In genomic region chr19:18888491-18889116, GRCm38 (mm10) we compare ENCODE assay signal across 9 mouse cellular contexts.
A peak's percentile ranks its signal among the peaks of the same experiment; 100 is the strongest.
DNase-seq lines count a peak whose midpoint lies in the region; ATAC-seq lines count a peak whose summit lies in the region.
"Had no signal": no experiment of that assay in that cellular context is flagged by ENCODE, and none has a peak within 500 bp of the region (broad histone marks: within the 10 kb centered on the region; RNA-seq: fewer than 3 reads in every experiment).

No protein-coding gene starts in this region.

- DNase-seq in kidney, postnatal 4 days, result no peak
- peak; percentile 27 to 51 for DNase-seq in layer of hippocampus, postnatal 10 days (ENCODE audit: low spot score in 2 of 2)
- DNase-seq in natural killer cell, adult 2 months (ENCODE audit: low spot score in 2 of 2), result no peak
- no peak for DNase-seq in ovary, adult 18-20 months (ENCODE audit: low spot score)
- no peak for DNase-seq in urinary bladder, adult 2 months (ENCODE audit: low spot score)

- no peaks in the 10 kb centered on the region for H3K27me3 ChIP-seq in kidney, embryonic 16.5 days (ENCODE audit: insufficient read depth, low read length)
- no peaks in the 10 kb centered on the region for H3K27me3 ChIP-seq in forebrain, embryonic 12.5 days
- no peaks in the 10 kb centered on the region for H3K27me3 ChIP-seq in neural tube, embryonic 12.5 days (replicated peaks)

- H3K27ac ChIP-seq in kidney, embryonic 16.5 days (ENCODE audit: low read length), result no peak overlapping the region
- peak overlapping the region; percentile 72 for H3K27ac ChIP-seq in forebrain, embryonic 12.5 days
- H3K27ac ChIP-seq in neural tube, embryonic 12.5 days, result peak overlapping the region; percentile 32; the same call in 1 of the 2 replicates

- H3K4me1 ChIP-seq in kidney, embryonic 16.5 days (ENCODE audit: insufficient read depth, low read length), result 0 out of 2 replicates have a peak, but pooled peaks cover 7% of the 10 kb centered on the region
- H3K4me1 ChIP-seq in forebrain, embryonic 12.5 days, result peaks cover 18% of the 10 kb centered on the region
- H3K4me1 ChIP-seq in neural tube, embryonic 12.5 days, result peaks cover 10% of the 10 kb centered on the region; the same call in 1 of the 2 replicates

- no peak for ATAC-seq in kidney, embryonic 16.5 days (ENCODE audit: low FRiP score, low TSS enrichment)
- ATAC-seq in forebrain, embryonic 12.5 days (ENCODE audit: low FRiP score), result peak; percentile 74
- peak; percentile 80 for ATAC-seq in neural tube, embryonic 12.5 days (ENCODE audit: low FRiP score, low read depth)

- no peaks in the 10 kb centered on the region for H3K9me3 ChIP-seq in kidney, embryonic 16.5 days (ENCODE audit: low read length)
- no peaks in the 10 kb centered on the region for H3K9me3 ChIP-seq in forebrain, embryonic 12.5 days
- H3K9me3 ChIP-seq in neural tube, embryonic 12.5 days, result no peaks in the 10 kb centered on the region
- H3K9me3 ChIP-seq: G1E had no signal

- H3K36me3 ChIP-seq in kidney, embryonic 16.5 days (ENCODE audit: insufficient read depth, low read length), result no peaks in the 10 kb centered on the region
- H3K36me3 ChIP-seq in forebrain, embryonic 12.5 days (replicated peaks), result no peaks in the 10 kb centered on the region
- no peaks in the 10 kb centered on the region for H3K36me3 ChIP-seq in neural tube, embryonic 12.5 days
- H3K36me3 ChIP-seq: G1E had no signal

- WGBS in kidney, embryonic 16.5 days, result 34% methylated on average over 13 of the region's 13 CpGs
- WGBS in forebrain, embryonic 12.5 days, result 6% methylated on average over 13 of the region's 13 CpGs
- 13% methylated on average over 13 of the region's 13 CpGs for WGBS in neural tube, embryonic 12.5 days

- no peak overlapping the region; the same call in 1 of the 2 replicates for H3K9ac ChIP-seq in kidney, embryonic 16.5 days (replicated peaks; ENCODE audit: low read length)
- 0 out of 2 replicates have a peak overlapping the region, but pooled peaks have one; percentile 36 for H3K9ac ChIP-seq in forebrain, embryonic 12.5 days
- peak overlapping the region; percentile 40 for H3K9ac ChIP-seq in neural tube, embryonic 12.5 days

- peak overlapping the region; percentile 22 for H3K4me3 ChIP-seq in kidney, embryonic 16.5 days (ENCODE audit: low read length)
- H3K4me3 ChIP-seq in forebrain, embryonic 12.5 days (replicated peaks), result peak overlapping the region; percentile 31
- peak overlapping the region; percentile 23 for H3K4me3 ChIP-seq in neural tube, embryonic 12.5 days

- peak overlapping the region; percentile 46 for H3K4me2 ChIP-seq in kidney, embryonic 16.5 days (replicated peaks; ENCODE audit: low read depth, low read length)
- peak overlapping the region; percentile 51 for H3K4me2 ChIP-seq in forebrain, embryonic 12.5 days
- H3K4me2 ChIP-seq in neural tube, embryonic 12.5 days (replicated peaks), result peak overlapping the region; percentile 57

Comparison
In these comparisons a context has a peak if more than half of its experiments do, and no peak if none do; other contexts are left out.
1. DNase-seq: peak in layer of hippocampus, postnatal 10 days (2 of 2); none in kidney, postnatal 4 days (0 of 2), natural killer cell, adult 2 months (0 of 2), ovary, adult 18-20 months (single experiment) and urinary bladder, adult 2 months (single experiment).
2. Peak in every context shown above with its lines, with median percentiles within 50 percentile points of each other: H3K4me2 ChIP-seq and H3K4me3 ChIP-seq.